Mouse (Mus musculus) cerebellum, adult 2 months (tissue): ENCODE measurements around the gene Spata5.

Source experiments
- CTCF ChIP-seq: fragments of 200-500 bp; IDR thresholded peaks from 2 replicates; pipeline ENCODE4 v1.5.1; 2011; ENCODE audit warnings: low read depth, mild to moderate bottlenecking, control low read depth, low read length, moderate library complexity, borderline replicate concordance; ENCODE audit not compliant: insufficient read depth
- POLR2A ChIP-seq: fragments of 200-500 bp; IDR thresholded peaks from 2 replicates; pipeline ENCODE4 v1.6.1; 2011; ENCODE audit warnings: low read length, control low read depth, borderline replicate concordance; ENCODE audit not compliant: insufficient read depth

DNA sequence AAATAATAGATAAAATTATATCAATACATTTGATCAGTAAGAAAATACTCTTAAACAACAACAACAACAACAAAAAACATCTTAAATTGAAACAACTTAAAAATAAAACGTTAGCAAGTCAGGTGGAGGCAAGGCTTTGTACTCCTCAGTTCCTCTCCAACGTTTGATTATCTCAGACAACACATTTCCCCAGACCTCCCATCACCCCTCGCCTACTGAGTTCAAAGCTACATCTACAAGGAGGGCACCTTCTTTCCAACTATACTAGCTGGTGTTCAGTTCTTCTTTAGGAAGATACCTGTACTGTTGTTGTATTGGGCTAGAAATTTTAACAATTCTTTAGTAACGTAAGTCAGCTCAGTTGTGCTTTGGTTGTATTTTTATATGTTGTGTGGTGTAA lies 49.7 kb downstream of the Spata5 start:
- TF ChIP-seq CTCF (no peak), POLR2A (no peak)
